Mouse (Mus musculus) brain, embryonic 14.5 days (tissue): ENCODE measurements at regions not wholly inside any gene's neighbourhood (a gene's known extent, or its start where the extent isn't known, plus 50 kb on each side); places are given as distances from the start of the nearest gene placed in this dataset.

Experiments
- CTCF ChIP-seq: fragments of 200-500 bp; IDR thresholded peaks from 2 replicates; pipeline ENCODE4 v1.5.1; 2012; ENCODE audit warnings: inconsistent platforms, mild to moderate bottlenecking, moderate library complexity, borderline replicate concordance; ENCODE audit not compliant: insufficient read depth, insufficient read length; ENCODE audit errors: extremely low read depth
- POLR2A ChIP-seq: fragments of 200-500 bp; IDR thresholded peaks from 2 replicates; pipeline ENCODE4 v1.6.1; 2012; ENCODE audit warnings: mild to moderate bottlenecking, inconsistent platforms, borderline replicate concordance; ENCODE audit not compliant: poor library complexity, insufficient read depth, insufficient read length, severe bottlenecking; ENCODE audit errors: extremely low read depth

DNA sequence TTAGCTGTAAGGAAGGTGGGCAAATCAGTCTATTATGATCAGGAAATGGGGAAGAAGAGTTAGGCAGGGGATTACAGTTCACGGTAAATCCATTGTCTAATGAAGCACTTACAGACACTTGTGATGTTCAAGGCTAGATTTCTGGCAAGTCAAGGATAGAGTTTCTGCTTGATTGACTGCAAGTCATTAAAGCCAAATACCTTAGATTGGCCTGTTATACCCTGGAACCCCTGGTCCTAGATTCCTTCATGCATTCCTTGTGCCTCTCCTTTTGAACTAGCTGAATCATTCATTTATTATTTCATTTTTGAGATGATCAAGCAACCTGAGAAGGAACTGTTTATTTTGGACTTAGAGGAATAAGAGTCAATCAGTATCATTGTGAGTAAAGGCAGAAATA is 597.9 kb downstream of the Ptprc start:
- TF ChIP-seq CTCF (no peak), POLR2A (no peak)
